Mouse (Mus musculus) heart, postnatal 25 days (tissue): Measurements from ENCODE around the gene Disc1. TPM values are rescaled to one million over a fixed set of nuclear protein-coding genes. Genes with fewer than 3 reads are reported as not detected.

Experiments
- DNase-seq: peaks from one replicate; pipeline ENCODE4 v3.0.0; 2022; ENCODE audit warnings: low spot score
- intact Hi-C: fragments of 180-260 bp; cut with DNase I; formaldehyde crosslinking; loops from one replicate; pipeline ENCODE4 v1.15.1; 2025
- total RNA-seq, 2 experiments: library from RNA; stranded (reverse); gene quantifications; 2 replicates each; pipeline ENCODE4 v1.2.3; 2021

Disc1 gene
- total RNA-seq, 2 experiments from 2014 or later = 1.7 to 3.0 TPM

DNA sequence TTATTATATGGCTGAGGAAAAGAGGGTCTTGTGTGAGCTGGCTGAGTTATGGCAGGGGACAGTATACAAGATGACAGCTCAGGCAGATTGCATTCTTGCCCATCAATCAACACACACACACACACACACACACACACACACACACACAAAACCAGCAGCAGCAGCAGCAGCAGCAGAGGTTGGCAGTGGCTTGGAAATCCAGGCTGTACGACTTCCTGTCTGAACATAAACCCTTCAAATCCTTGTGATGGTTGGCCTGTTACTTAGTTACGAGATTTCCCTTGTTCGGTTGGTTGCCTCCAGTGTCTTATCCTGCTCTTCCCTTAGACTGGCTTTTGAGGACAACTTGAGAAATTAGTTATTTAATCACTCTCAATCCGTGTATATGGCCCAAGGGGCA, 188.9 kb downstream of the Disc1 start:
- intact Hi-C loops = no loop called here
- no peak for DNase-seq

GRCm38 (mm10) chr8:125246737-125247292, 192.8 kb downstream of the Disc1 start:
- intact Hi-C loops = no loop called here

DNA sequence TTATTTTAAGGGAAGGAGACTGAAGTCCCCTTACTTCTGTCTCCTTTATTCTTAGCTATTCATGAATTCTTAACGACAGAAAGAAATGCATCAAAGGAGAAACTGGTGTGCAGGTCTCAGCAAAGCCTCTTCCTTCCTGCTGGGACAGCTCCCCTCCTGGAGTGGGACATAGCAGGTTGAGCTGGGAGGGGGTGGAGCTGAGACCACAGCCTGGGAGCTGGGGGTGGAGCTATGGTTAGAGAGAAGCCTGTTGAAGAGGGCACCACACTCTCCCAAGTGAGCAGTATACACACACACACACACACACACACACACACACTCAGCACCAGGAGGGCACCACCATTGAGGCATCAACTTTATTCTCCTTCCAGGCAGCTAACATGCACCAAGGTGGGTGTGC, 193.4 kb downstream of the Disc1 start:
- no peak for DNase-seq
- intact Hi-C loops = no loop called here

More at GRCm38 (mm10) chr8:125246737-125247292, 192.8 kb downstream of the Disc1 start:
- no peak for DNase-seq

DNA sequence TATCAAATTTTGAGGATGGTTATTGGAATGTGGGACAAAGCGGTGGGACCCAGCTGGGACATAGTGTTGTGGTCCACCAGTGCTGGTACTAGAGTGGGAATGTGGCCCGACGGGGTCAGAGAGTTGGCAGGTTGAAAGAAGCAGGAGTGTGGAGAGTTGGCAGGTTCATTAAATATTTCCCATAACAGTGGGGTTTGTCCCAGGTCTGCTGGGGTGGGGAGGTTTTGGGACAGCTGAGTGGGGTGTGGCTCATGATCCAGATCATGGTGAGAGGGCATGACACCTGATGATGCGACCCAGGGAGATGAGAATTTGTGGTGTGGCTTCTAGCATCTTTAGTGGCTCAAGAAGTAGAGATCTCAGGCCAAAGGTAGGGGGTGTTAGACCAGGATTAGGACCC, 199.0 kb downstream of the Disc1 start:
- DNase-seq = no peak
- intact Hi-C loops = no loop called here

- no peak for DNase-seq
- intact Hi-C loops = no loop called here
These were observed 199.6 kb downstream of the Disc1 start for GRCm38 (mm10) chr8:125253505-125254180.

DNA sequence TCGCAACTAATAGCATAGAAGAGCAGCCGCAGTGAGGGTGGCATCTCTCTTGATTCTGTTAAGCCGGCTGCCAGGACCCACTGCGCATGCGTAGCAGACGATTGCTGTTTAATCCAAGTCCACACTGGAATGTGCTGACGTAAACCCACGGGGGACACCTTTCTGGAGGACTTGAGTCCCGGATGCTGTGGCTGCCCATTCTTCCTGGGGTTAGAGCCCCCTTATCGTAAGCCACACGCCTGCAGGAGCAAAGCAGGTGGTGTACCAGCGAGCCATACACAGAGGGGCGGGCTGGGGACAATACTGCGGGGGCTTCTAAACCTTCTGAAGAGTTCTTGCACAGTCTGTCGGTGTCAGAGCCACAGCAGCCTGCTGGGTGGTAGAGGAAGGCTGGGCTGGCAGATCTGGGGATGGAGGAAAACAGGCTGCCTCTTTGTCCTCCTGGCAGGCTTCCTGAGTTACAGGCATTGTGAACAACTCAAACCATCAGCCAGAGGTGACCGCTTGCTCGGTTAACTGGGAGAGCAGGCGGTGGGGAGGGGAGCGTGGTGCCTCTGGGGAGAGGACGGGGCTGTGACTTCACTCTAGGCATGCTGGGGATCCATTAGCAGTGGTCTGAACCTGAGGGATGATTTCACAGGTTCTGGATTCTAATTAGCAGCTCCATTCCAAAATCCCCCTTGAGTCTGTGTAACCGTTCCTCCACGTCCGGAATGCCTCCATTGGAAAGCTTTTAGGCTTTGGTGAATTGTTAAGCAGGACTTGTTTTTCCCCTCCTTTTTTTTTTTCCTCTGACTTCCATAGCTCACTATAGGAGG, 200.4 kb downstream of the Disc1 start:
- DNase-seq = peak; percentile 72
- intact Hi-C loops = no loop called here

DNA sequence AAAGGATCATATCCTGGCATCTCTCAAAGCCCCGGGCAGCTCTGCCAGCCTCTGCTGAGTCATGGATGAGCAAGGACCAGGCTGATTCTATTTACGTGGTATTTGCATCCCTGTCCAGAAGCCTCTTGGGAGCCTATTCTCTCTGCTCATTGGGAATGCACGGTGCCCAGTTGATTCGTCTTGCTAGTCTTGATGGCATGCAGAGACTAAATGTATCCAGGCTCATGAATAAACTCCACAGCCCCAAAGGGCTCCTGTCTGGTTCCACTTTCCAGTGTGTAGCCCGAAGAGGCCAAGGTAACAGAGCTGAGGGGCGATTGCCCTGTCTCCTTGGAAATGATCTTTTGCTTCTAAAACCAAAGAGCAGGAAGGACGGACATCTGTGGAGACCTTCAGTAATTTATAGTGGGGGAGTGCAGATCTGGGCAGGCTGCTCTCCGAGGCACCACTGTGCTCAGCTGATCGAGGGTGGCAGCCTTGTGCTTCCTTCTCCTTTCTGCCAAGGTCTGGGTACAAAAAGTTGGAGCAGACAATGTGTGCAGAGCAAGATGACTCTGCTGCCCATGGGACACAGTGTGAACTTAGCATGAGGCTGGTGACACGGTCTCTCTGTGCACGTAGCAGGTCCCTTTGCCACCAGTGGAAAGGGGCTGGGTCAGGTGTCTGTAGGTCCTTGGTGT, 201.2 kb downstream of the Disc1 start:
- no peak for DNase-seq
- intact Hi-C loops = no loop called here

GRCm38 (mm10) chr8:125257660-125258059, 203.7 kb downstream of the Disc1 start:
- intact Hi-C loops = no loop called here
- DNase-seq = no peak

GRCm38 (mm10) chr8:125258806-125259500, 205.0 kb downstream of the Disc1 start:
- DNase-seq = no peak
- intact Hi-C loops = no loop called here

GRCm38 (mm10) chr8:125268181-125268705, 214.2 kb downstream of the Disc1 start:
- no peak for DNase-seq

GRCm38 (mm10) chr8:125270292-125270691, 216.3 kb downstream of the Disc1 start:
- intact Hi-C loops = no loop called here
- DNase-seq = no peak

More at GRCm38 (mm10) chr8:125268181-125268705, 214.2 kb downstream of the Disc1 start:
- intact Hi-C loops = no loop called here

DNA sequence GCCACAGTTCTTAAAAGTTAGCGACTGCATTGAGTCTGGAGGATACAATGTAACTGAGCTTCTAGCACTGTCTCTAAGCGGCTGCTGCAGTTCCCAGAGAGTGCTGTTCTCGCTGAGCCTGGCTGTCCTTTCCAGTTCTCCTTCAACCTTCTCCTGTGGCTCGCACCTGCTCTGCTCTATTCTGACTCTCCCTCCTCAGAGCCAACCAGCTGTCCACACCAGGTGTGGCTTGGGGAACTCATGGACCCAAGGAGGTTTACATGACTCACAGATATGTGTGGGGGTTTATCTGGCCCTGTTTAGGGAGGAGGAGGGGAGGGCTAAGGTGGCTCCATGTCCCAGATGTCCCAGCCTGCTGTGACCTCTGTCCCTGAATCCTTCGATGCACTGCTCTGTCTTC, 217.4 kb downstream of the Disc1 start:
- no peak for DNase-seq
- intact Hi-C loops = no loop called here

- intact Hi-C loops = no loop called here
- no peak for DNase-seq
These were observed 218.3 kb downstream of the Disc1 start for GRCm38 (mm10) chr8:125272089-125272866.

GRCm38 (mm10) chr8:125277071-125277682, 223.2 kb downstream of the Disc1 start:
- no peak for DNase-seq
- intact Hi-C loops = no loop called here

- intact Hi-C loops = no loop called here
- DNase-seq = no peak
These were observed 225.2 kb downstream of the Disc1 start for GRCm38 (mm10) chr8:125279156-125279555.

DNA sequence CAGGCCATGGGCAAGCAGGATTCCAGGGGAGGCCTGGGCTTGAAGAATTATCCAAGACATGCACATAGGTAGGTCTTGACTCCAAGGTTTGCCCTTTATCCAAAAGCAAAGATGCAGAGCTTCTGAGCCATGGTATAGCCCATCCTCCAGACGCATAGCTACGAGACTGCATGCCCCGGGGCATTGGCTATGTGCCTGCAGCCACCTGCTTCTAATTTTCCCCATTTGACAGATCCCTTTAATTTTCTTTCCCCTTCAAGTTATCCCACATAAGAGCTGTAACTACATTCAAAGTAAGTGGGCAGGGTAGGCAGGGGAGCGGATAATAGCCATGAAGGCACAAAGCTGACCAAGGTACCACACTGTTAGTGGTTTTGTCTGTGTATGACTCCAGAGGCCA, 225.9 kb downstream of the Disc1 start:
- no peak for DNase-seq
- intact Hi-C loops = no loop called here

DNA sequence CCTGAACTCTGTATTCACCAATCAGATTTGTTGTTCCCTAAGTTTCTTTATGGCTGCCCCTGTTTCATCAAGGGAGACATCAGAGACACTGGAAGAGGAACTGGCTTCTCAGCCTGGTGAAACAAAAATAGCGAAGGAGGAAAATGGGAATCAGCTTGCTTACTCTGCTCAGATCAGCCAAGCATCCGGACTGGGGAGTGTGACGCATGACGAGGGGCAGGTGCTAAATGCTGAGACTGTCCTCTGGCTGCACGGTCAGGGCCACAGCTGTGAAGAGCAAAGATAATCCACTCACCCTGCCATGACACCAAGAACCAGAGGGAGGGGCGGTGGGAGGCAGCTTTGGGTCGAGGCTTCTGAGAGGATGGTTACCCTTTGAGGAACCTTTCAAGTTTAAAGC, 228.5 kb downstream of the Disc1 start:
- peak; percentile 49 for DNase-seq
- intact Hi-C loops = no loop called here

DNA sequence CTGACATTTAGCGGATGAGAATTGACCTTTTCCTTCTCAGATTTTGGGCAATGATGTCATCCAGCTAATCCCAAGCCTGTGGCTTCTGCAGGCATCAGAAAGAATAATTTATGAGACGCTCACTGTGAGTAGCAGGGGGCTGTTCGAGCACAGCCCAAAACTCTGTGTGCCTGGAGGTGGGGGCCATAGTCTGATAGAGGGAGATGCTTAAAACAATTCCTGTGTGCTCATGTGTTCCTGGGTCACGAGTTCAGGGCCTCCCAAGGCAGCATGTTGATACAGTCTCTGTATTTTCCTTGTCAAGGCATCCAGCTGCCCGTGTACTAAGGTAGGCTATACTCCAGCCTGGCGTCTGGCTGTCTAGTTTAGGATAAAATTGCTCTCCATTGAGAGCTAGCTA, 229.5 kb downstream of the Disc1 start:
- no peak for DNase-seq
- intact Hi-C loops = no loop called here

- intact Hi-C loops = no loop called here
- DNase-seq = no peak
These were observed 230.9 kb downstream of the Disc1 start for GRCm38 (mm10) chr8:125284875-125285274.
